Mouse (Mus musculus) cerebellum, postnatal 25 days (tissue): ENCODE data around the gene Hspa12a.
"Not testable (repeated sequence)": the region's sequence is repeated elsewhere in the genome, so short reads cannot be mapped to it uniquely, and the experiment has no call there.

Experiments
- DNase-seq, 2 experiments: peaks; one replicate each; pipeline ENCODE4 v3.0.0; 2021; ENCODE audit warnings: mixed read lengths in 2 of 2

Gene Hspa12a

DNA sequence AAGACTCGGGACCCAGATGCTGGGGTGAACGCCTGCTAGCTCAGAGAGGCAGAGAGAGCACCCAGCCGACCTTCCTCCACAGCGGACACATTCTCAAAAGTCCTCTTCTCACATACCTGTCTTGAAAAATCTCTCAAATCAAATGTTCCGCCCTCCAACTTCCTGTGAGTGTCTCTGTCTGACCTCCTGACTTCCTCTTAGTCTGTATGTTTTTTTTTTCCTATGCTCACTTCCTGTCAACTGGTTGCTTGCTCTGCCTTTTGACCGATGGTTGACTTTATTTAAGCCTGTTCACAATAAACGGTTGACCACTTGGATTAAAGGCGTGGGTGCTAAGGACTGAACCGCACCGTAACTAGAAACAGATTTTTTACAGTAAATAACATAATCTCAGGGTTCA lies 35.4 kb downstream of the Hspa12a start:
- no peak for DNase-seq

GRCm38 (mm10) chr19:58906685-58907084 lies 36.8 kb downstream of the Hspa12a start:
- no peak for DNase-seq

DNA sequence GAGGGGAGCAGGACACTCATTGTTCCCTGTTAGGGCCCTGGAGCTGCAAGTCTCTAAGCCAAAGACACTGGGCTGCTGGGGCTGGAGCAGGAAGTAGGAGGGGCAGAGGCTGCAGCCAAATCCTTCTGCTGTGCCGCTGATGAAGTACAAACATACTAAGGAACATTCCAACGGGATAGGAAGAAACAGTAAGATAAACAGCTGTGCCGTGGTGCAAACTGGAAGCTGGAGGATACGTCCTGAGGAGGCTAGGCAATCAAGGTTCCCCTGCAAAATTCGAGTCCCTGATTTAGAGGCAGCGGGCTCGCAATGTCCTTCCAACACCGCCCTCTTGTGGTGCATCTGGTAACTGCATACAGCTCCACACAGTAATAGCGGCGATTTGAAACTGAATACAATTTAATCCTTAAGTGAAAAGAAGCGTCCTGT lies 39.5 kb downstream of the Hspa12a start:
- peak; percentile 90 to 95 for DNase-seq

GRCm38 (mm10) chr19:58903079-58903898 lies 40.2 kb downstream of the Hspa12a start:
- no peak for DNase-seq

GRCm38 (mm10) chr19:58900471-58900870 lies 43.0 kb downstream of the Hspa12a start:
- not testable (repeated sequence) for DNase-seq

DNA sequence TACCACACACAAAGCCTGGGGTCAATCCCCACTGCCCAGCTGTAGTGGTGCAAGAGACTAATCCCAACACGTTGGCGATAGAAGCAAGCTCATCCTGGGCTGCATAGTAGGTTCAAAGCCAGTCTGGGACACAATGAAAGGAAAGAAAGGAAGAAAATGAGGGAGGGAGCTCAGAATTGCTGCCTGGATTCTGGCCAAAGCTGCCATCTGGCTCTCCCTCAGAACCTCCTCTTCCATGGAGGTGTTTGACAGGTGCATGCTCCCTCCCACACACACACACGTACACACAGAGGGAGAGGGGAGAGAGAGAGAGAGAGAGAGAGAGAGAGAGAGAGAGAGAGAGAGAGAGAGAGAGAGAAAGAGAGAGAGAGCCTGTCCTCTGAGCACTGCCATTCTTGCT lies 47.2 kb downstream of the Hspa12a start:
- peak; percentile 85 to 91 for DNase-seq

DNA sequence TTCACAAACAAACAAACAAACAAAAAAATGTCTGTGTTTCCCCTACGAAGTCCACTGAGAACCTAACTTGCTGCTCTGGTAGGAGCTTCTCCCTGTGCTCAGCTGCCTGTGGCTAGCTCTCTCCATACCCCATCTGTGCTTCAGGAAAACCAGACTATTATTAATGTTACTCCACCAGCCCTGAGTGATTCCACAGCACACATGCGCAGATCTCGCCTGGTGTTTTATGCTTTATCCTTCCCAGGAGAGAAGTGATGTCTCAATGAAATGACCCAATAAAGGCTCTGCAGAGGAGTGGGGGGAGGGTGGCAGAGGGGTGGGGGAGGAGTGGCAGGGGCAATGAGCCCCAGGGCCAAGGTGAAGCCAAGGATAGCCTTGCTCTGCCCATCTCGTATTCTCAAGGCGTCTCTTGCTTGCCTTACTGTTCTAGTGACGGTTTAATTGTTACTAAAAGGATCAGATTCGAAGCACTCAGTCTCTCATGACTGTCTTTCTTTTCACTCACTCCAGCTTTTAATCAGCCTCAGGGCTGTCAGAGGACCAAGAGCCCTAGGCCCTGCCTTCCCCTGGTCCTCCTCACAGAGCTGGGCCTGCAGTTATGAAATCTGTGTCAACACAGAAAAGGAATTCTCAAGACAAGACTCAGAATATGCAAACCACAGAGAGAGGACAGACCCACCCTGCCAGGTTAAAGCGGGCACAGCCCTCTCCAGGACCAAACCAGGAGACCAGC lies 54.0 kb downstream of the Hspa12a start:
- peak in 1 of 2 experiments; percentile 2 for DNase-seq

- peak; percentile 20 to 38 for DNase-seq
These were observed 57.0 kb downstream of the Hspa12a start for GRCm38 (mm10) chr19:58886467-58886866.

GRCm38 (mm10) chr19:58883451-58883850 lies 60.0 kb downstream of the Hspa12a start:
- DNase-seq, result peak; percentile 89 to 91

- no peak for DNase-seq
These were observed 61.1 kb downstream of the Hspa12a start for GRCm38 (mm10) chr19:58882336-58882735.

- DNase-seq, result no peak
These were observed 64.0 kb downstream of the Hspa12a start for GRCm38 (mm10) chr19:58879330-58879957.

DNA sequence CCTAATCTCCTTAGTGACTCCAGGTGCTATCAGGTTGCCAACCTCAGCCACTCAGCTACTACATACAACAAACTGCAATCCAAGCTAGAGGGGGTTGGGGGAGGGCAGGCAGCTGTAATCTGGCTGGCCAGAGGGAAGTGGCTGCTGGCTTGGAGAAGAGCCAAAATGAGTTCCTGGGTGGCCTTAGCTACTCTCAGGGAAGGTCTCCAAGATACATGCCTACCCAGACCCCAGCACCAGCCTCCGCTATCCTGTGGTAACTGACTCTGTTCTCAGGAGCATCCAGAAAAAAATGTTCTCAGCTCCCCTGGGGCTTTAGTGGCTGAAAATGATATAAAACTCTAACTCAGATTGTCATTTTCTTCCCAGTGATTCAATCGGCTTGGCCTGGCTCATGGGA lies 64.9 kb downstream of the Hspa12a start:
- DNase-seq, result no peak

- DNase-seq, result no peak
These were observed 69.9 kb downstream of the Hspa12a start for GRCm38 (mm10) chr19:58873536-58873935.

DNA sequence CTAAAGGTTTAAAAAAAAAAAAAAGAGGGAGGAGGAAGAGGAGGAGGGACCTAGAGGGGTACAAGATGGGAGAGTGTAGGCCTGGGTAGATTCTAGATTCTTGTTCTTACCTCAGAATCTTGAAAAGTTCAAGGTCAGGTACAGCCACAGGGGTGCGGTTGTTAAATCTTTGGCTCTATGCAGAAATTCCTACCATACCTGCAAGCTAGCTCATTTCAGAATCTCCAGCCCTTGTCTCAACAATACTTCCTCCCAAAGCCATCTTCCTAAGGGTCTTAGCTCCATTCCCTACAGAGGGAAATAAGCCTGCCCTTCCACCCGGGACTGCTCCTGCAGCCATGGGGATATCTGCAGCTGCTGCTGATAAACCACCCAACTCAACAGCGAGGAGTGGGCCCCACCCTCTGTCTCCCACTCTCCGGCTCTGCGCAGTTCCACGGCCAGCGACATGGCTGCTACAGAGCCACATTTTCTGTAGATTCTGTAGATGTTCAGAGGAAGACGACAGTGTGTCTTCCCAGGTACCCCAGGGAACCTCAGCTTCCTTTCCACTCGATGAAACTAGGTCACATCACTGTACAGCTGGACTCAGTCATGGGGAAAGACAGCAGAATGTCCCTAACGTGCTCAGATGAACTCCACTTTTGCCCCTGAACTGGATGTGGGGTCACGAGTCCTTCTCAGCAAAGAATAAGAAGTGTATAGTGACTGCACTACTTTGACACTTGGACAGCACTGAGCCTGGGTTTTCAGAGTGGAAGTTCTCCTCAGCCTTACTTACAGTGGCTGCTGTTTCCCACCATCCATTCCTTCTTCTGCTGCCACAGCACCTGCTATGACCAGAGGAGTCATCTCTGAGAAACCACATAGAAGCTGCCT lies 70.8 kb downstream of the Hspa12a start:
- DNase-seq, result no peak

- no peak for DNase-seq
These were observed 71.6 kb downstream of the Hspa12a start for GRCm38 (mm10) chr19:58871878-58872277.

- no peak for DNase-seq
These were observed 76.8 kb downstream of the Hspa12a start for GRCm38 (mm10) chr19:58866651-58867050.

DNA sequence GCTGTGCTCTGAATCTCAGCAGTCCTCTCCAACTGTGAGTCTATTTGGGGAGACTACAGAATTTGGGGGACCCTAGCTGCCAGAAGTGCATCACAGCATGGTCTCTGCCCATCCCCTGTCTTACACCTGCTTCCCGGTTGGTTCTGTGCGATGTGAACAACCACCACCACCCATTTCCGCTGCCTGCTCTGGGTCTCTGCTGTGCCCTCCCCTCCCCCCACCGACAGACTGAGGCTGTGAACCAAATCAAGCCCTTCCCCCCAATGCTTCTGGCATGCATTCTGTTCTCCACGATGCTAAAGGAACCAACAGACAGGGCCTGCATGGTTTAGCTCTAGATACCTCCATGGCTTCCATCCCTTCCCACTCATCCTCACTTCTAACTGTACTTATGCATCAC lies 78.2 kb downstream of the Hspa12a start:
- DNase-seq, result no peak

- DNase-seq, result no peak
These were observed 79.4 kb downstream of the Hspa12a start for GRCm38 (mm10) chr19:58864006-58864573.

GRCm38 (mm10) chr19:58861174-58861760 lies 82.2 kb downstream of the Hspa12a start:
- DNase-seq, result no peak

GRCm38 (mm10) chr19:58860255-58861173 lies 82.9 kb downstream of the Hspa12a start:
- peak; percentile 81 to 88 for DNase-seq

- DNase-seq, result peak; percentile 46 to 48
These were observed 83.6 kb downstream of the Hspa12a start for GRCm38 (mm10) chr19:58859831-58860254.
